Mouse (Mus musculus) cerebellum, postnatal 10 days (tissue): ENCODE results near the gene Taar1.

ENCODE experiments used
- DNase-seq, 2 experiments: peaks; one replicate each; pipeline ENCODE4 v3.0.0; 2021; ENCODE audit warnings: mixed read lengths in 2 of 2

Gene Taar1

GRCm38 (mm10) chr10:23920056-23920455 is at the start of gene Taar1:
Taar1 (plus strand) TSS chr10:23920356.
- DNase-seq, result no peak

DNA sequence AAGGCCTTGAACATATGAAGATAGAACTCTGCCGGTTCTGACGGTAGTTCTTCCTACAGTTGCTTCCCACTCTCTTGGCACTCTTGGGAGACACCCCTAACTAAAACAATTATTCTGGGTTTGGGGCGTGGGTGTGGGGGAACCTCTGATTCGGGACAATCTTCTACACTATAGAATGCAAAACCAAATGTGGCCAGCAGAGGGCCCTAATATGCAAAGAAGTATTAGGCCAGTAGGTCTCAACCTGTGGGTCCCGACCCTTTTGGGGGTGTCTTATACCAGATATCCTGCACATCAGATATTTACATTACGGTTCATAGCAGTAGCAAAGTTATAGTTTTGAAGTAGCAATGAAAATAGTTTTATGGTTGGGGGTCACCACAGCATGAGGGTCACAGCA is 39.5 kb upstream of the Taar1 start:
- peak; percentile 46 to 50 for DNase-seq

DNA sequence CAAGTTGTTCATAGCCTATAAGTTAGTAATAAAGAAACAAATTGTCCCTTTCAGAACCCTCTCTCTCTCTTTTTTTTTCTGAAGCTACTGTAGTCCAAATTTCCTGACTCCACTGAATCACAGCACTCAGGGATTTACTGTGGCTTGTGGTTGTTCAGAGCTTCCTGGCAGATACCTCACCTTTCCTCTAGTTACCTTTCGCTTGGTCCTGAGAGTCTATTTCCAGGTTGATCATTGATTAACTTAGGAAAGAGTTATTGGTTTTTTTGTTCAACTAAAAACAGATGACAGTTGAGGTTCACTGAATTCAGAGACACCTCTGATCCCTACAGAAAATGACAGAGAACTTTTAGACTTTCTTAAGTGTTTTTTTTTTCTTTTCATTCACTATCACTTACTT is 35.2 kb upstream of the Taar1 start:
- DNase-seq, result no peak

- DNase-seq, result no peak
These were observed 34.1 kb upstream of the Taar1 start for GRCm38 (mm10) chr10:23886060-23886459.

DNA sequence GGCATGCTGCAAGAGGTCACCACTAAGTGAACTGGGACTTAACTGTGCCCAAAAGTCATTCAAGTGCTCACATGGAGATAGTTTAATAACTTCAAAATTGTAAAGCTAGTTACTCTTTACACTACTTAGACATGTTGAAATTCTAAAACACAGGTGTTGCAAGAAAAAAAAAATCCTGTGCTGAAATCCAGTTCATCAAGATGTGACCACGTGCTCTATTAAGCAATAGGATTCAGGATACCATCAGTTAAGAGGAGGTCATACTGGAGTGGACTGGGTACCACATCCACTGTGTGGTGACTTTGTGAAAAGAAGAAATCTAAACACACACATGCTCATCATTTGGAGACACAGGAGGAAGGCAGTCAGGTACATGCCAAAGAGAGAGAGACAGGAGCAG is 27.2 kb upstream of the Taar1 start:
- DNase-seq, result no peak

GRCm38 (mm10) chr10:23894601-23895349 is 25.4 kb upstream of the Taar1 start, which contains the start of gene Vnn1:
Vnn1 (plus strand) TSS chr10:23894688.
- peak; percentile 8 to 17 for DNase-seq

DNA sequence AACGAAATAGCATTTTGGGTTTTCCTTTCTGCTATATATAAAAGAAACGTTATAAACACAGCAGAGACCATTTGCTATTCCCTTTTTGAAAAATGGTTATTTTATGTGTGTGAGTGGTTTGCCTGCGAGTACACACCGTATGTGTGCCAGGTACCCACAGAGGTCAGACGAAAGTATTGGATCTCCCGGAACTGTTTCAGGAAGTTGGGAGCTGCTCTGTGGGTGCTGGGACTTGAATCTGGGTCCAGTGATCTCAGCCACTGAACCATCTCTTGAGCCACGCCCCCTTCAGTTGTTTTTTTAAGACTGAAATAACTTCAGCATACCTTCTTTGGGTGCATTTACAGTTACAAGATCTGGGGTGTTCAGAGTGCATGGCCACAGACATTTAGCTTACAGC is 24.8 kb upstream of the Taar1 start:
- no peak for DNase-seq

DNA sequence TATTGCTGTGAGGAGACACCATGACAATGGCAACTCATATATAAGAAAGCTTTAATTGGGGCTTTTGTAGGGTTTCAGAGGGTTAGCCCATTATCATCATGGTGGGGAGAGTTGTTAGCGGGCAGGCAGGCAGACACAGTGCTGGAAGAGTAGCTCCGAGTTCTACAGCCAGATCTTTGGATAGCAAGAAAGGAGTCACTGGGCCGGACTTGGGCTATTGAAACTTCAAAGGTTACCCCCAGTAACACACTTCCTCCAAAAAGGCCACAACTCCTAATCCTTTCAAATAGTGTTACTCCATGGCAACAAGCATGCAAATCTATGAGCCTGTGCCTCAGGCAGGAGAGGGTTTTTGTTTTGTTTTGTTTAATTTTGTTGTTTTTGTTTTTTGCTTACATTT is 19.0 kb upstream of the Taar1 start:
- DNase-seq, result no peak

GRCm38 (mm10) chr10:23905661-23906060 is 14.5 kb upstream of the Taar1 start:
- DNase-seq, result no peak

DNA sequence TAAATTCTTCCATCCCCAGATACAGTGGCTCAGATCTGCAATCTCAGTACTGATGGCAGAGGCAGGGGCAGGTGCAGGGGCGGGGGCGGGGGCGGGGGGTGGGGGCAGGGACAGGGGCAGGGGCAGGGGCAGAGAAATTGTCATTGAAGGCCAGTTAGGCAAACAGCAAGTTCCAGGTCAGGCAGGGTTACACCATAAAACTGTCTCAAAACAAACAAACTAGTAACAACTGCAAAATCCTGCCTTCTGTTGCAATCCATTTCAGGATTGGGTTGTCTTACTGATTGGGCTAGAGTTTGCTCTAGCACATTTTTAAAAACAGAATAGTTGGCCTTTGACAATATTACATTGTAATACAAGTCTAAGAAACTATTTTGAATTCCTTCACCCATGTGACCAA is 2.3 kb downstream of the Taar1 start:
- DNase-seq, result no peak

- DNase-seq, result no peak
These were observed 3.8 kb downstream of the Taar1 start for GRCm38 (mm10) chr10:23923941-23924340.

DNA sequence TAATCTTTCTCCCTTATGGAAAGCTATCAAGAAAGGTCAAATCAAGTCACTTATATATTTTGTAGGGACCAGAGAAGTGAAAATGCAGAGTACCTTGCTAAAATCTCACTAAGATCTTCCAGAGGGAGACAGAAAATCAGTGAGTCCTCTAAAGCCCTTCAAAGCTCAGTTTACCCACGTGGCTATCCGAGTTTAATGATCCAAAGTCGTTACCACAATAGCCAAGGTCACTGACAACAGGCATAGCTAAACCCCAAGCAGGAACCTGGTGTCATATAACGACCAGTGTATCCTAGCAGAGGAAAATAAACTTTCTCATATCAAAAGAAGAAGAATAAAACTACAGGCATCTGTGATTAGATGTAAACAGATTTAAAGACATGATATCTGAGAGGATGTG is 17.5 kb downstream of the Taar1 start:
- no peak for DNase-seq

DNA sequence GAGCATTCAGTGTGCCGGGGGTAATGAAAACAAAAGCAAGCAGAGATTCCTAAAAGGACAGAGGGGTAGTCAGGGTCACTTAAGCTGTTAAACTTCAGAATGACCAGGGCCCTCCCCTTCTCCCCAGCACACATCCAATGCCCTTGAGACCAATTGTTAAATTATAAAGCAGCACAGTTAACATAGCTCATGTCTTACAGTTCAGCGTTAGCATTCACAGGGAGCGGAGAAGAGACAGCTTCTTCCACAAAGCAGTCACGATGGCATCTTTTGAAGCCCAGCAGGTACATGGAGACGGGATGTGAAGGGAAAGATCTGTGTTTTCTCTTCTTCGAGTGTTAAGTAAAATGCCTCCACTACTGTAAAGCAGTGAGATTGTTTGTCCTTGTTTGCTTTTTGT is 18.2 kb downstream of the Taar1 start, which contains the start of gene Taar2:
Gene Taar2 (plus strand): TSS at position 261 of the 400 bp plus-strand sequence.
- no peak for DNase-seq

- DNase-seq, result peak; percentile 20 to 27
These were observed 22.3 kb downstream of the Taar1 start for GRCm38 (mm10) chr10:23942465-23942864.

GRCm38 (mm10) chr10:23948026-23948425 is 27.9 kb downstream of the Taar1 start:
- DNase-seq, result peak; percentile 50 to 62

DNA sequence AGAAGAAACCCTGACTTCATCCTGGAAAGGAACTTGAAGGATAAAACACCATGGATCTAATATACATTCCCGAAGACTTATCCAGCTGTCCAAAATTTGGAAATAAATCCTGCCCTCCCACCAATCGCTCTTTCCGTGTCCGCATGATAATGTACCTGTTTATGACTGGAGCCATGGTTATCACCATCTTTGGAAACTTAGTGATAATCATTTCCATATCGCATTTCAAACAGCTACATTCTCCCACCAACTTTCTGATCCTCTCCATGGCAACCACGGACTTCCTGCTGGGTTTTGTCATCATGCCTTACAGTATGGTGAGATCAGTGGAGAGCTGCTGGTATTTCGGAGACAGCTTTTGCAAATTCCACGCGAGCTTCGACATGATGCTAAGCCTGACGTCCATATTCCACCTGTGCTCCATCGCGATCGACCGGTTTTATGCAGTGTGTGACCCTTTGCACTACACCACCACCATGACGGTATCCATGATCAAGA is 29.4 kb downstream of the Taar1 start, which contains the start of gene Taar3:
Gene Taar3 (plus strand): TSS at position 51 of the 498 bp plus-strand sequence.
- DNase-seq, result peak; percentile 55 to 63

GRCm38 (mm10) chr10:23951714-23952113 is 31.6 kb downstream of the Taar1 start:
- peak; percentile 72 to 75 for DNase-seq

DNA sequence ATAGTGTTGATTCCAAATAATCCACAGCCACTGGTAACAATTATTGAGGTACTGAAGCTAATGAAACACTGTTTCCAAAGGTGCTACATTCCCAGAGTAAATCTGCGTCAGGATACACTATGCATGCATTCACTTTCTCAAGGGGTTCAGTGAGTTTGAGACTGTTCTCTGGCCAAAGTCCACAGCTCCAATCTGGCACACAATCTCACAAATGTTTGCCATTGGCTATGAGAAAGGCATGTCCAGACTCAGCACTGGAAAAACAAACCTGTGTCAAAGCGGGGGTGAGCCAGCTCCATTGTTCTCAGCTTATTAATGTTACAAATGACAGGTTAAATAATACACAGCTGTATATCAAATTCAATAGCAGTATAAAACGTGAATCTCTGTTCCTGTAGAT is 38.9 kb downstream of the Taar1 start:
- peak; percentile 60 to 73 for DNase-seq

GRCm38 (mm10) chr10:23960444-23960915 is 40.3 kb downstream of the Taar1 start, which contains the start of gene Taar4:
Taar4 (plus strand) TSS chr10:23960494.
- no peak for DNase-seq

GRCm38 (mm10) chr10:23963444-23963843 is 43.3 kb downstream of the Taar1 start:
- peak; percentile 87 to 88 for DNase-seq

DNA sequence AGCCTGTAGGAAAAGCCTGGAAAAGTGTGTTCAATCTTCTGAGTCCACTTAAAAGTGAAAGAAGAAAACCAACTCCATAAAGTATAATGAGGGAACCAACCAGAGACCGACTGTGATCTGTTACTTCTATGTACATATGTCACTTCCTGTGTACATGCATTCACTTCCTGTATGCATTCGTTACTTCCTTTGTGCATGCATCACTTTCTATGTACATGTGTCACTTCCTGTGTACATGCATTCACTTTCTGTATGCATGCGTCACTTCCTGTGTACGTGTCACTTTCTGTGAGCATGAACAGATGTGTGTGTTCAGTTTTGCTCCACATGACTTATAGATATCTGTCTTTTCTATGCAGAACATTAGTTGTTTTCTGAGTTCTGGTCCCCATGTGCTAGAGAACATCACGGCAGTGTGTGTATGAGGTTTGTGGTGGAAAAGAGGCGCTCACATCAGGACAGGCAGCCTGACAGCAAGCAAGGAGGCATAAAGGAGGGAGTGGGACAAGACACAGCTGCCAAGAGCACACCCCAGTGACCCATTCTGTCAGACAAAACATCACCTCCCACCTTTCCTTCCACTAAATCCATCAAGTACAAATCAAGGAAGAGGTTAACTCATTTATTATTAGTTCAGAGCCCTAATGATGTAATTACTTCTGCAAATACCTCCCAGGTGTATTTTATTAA is 44.9 kb downstream of the Taar1 start:
- DNase-seq, result no peak

- no peak for DNase-seq
These were observed 50.6 kb downstream of the Taar1 start, which contains the start of gene Taar5 for GRCm38 (mm10) chr10:23970656-23971165. Taar5 (plus strand) TSS chr10:23970706.
